ENCODE assay signal across 9 mouse cellular contexts in genomic region chr5:111200167-111200840, GRCm38 (mm10).
DNase-seq lines count a peak whose midpoint lies in the region; ATAC-seq and TF ChIP-seq lines count a peak whose summit lies in the region.
"Had no signal": no experiment of that assay in that cellular context is flagged by ENCODE, and none has a peak within 500 bp of the region (broad histone marks: within the 10 kb centered on the region; RNA-seq: fewer than 3 reads in every experiment).

No protein-coding gene starts in this region.

- peak overlapping the region; percentile 28 for H3K4me2 ChIP-seq in embryonic facial prominence, embryonic 15.5 days (replicated peaks)
- no peak overlapping the region for H3K4me2 ChIP-seq in limb, embryonic 14.5 days (replicated peaks; ENCODE audit: low read depth, low read length, severe bottlenecking)
- H3K4me2 ChIP-seq: heart, embryonic 13.5 days had no signal

- peaks cover 51% of the 10 kb centered on the region for H3K4me1 ChIP-seq in embryonic facial prominence, embryonic 15.5 days
- H3K4me1 ChIP-seq in limb, embryonic 14.5 days (ENCODE audit: control insufficient read depth, insufficient read depth, low read length), result peaks cover 46% of the 10 kb centered on the region

- no peaks in the 10 kb centered on the region for H3K27me3 ChIP-seq in embryonic facial prominence, embryonic 15.5 days
- H3K27me3 ChIP-seq in limb, embryonic 14.5 days (ENCODE audit: control insufficient read depth, insufficient read depth, low read length), result no peaks in the 10 kb centered on the region

- DNase-seq in thymus, postnatal 0 days (ENCODE audit: low spot score), result peak; percentile 49
- no peak for DNase-seq in thymus, postnatal 14 days
- DNase-seq in limb, embryonic 14.5 days (ENCODE audit: low spot score), result no peak
- DNase-seq in layer of hippocampus, postnatal 10 days (ENCODE audit: low spot score in 2 of 2), result no peak
- no peak for DNase-seq in cerebellum, postnatal 25 days
- DNase-seq in layer of hippocampus, postnatal 25 days (ENCODE audit: extremely low spot score in 1 of 2, low spot score in 1 of 2), result no peak

- no peaks in the 10 kb centered on the region for H3K36me3 ChIP-seq in embryonic facial prominence, embryonic 15.5 days
- H3K36me3 ChIP-seq in limb, embryonic 14.5 days (ENCODE audit: control insufficient read depth, insufficient read depth, low read length), result no peaks in the 10 kb centered on the region
- H3K36me3 ChIP-seq: heart, embryonic 13.5 days had no signal

- H3K9me3 ChIP-seq in embryonic facial prominence, embryonic 15.5 days (replicated peaks), result no peaks in the 10 kb centered on the region
- H3K9me3 ChIP-seq in limb, embryonic 14.5 days (ENCODE audit: control insufficient read depth, low read length), result no peaks in the 10 kb centered on the region
- H3K9me3 ChIP-seq: heart, embryonic 13.5 days had no signal

- no peak overlapping the region for H3K4me3 ChIP-seq in embryonic facial prominence, embryonic 15.5 days (replicated peaks)
- H3K4me3 ChIP-seq in limb, embryonic 14.5 days (replicated peaks; ENCODE audit: low read length), result no peak overlapping the region
- H3K4me3 ChIP-seq: erythroblast, embryonic 14.5 days; heart, embryonic 13.5 days had no signal

- WGBS in embryonic facial prominence, embryonic 15.5 days, result 22% methylated on average over 12 of the region's 15 CpGs
- WGBS in limb, embryonic 14.5 days, result 14% methylated on average over 15 of the region's 15 CpGs

- no peak for TF ChIP-seq POLR2A in limb, embryonic 14.5 days (IDR thresholded peaks at IDR 0.05; ENCODE audit: borderline replicate concordance, extremely low read depth, insufficient read depth, insufficient read length)

- H3K9ac ChIP-seq in embryonic facial prominence, embryonic 15.5 days, result no peak overlapping the region
- H3K9ac ChIP-seq in limb, embryonic 14.5 days (ENCODE audit: low read depth, low read length, severe bottlenecking), result no peak overlapping the region
- H3K9ac ChIP-seq: heart, embryonic 13.5 days had no signal

- H3K27ac ChIP-seq in embryonic facial prominence, embryonic 15.5 days (replicated peaks), result peak overlapping the region; percentile 53; the same call in 1 of the 2 replicates
- H3K27ac ChIP-seq in limb, embryonic 14.5 days (replicated peaks; ENCODE audit: low read depth, low read length), result no peak overlapping the region
- H3K27ac ChIP-seq: heart, embryonic 13.5 days had no signal

- ATAC-seq in embryonic facial prominence, embryonic 15.5 days (ENCODE audit: insufficient number of reproducible peaks, low FRiP score, low TSS enrichment, low read depth), result no peak
- ATAC-seq in limb, embryonic 14.5 days (ENCODE audit: low FRiP score, low read depth), result peak; percentile 13; the same call in 1 of the 2 replicates
